Mouse (Mus musculus): ENCODE results near the gene Ugt2a2. TPM values are rescaled to one million over a fixed set of nuclear protein-coding genes. Genes with fewer than 3 reads are reported as not detected.
"Not testable (repeated sequence)": the region's sequence is repeated elsewhere in the genome, so short reads cannot be mapped to it uniquely, and the experiment has no call there.

Ugt2a2 gene
- polyA plus RNA-seq, 1 experiment from 2014 or later: not detected

- H3K27ac ChIP-seq (ENCODE audit: low read length): no peak overlapping the region
- no peaks in the 10 kb centered on the region for H3K9me3 ChIP-seq (replicated peaks; ENCODE audit: control insufficient read depth, low read length)
- H3K36me3 ChIP-seq (ENCODE audit: control insufficient read depth, insufficient read depth): no peaks in the 10 kb centered on the region
- no peak overlapping the region for H3K4me2 ChIP-seq (ENCODE audit: low read depth, low read length)
- ATAC-seq (replicated peaks; ENCODE audit: extremely low read depth, insufficient read depth, low FRiP score): no peak
- H3K9ac ChIP-seq (ENCODE audit: low read length): no peak overlapping the region
- no peaks in the 10 kb centered on the region for H3K27me3 ChIP-seq (ENCODE audit: control insufficient read depth, insufficient read depth, low read length)
- H3K4me1 ChIP-seq (ENCODE audit: control insufficient read depth, insufficient read depth, low read length): no peaks in the 10 kb centered on the region
- H3K4me3 ChIP-seq (ENCODE audit: low read length): no peak overlapping the region
These were observed 24.4 kb downstream of the Ugt2a2 start for GRCm38 (mm10) chr5:87457701-87458100.

GRCm38 (mm10) chr5:87456216-87456850 is 25.7 kb downstream of the Ugt2a2 start:
- 77% methylated on average over 3 of the region's 3 CpGs for WGBS
- Histone ChIP-seq H3K4me1 (ENCODE audit: control insufficient read depth, insufficient read depth, low read length) (no peaks in the 10 kb centered on the region), H3K27me3 (ENCODE audit: control insufficient read depth, insufficient read depth, low read length) (no peaks in the 10 kb centered on the region), H3K27ac (ENCODE audit: low read length) (no peak overlapping the region), H3K4me3 (ENCODE audit: low read length) (no peak overlapping the region), H3K9ac (ENCODE audit: low read length) (no peak overlapping the region), H3K4me2 (ENCODE audit: low read depth, low read length) (no peak overlapping the region), H3K36me3 (ENCODE audit: control insufficient read depth, insufficient read depth) (no peaks in the 10 kb centered on the region), H3K9me3 (replicated peaks; ENCODE audit: control insufficient read depth, low read length) (no peaks in the 10 kb centered on the region)
- no peak for ATAC-seq (replicated peaks; ENCODE audit: extremely low read depth, insufficient read depth, low FRiP score)

- Histone ChIP-seq H3K4me1 (ENCODE audit: control insufficient read depth, insufficient read depth, low read length) (no peaks in the 10 kb centered on the region), H3K27ac (ENCODE audit: low read length) (no peak overlapping the region), H3K9ac (ENCODE audit: low read length) (no peak overlapping the region), H3K27me3 (ENCODE audit: control insufficient read depth, insufficient read depth, low read length) (no peaks in the 10 kb centered on the region), H3K4me2 (ENCODE audit: low read depth, low read length) (no peak overlapping the region), H3K4me3 (ENCODE audit: low read length) (no peak overlapping the region), H3K36me3 (ENCODE audit: control insufficient read depth, insufficient read depth) (no peaks in the 10 kb centered on the region), H3K9me3 (replicated peaks; ENCODE audit: control insufficient read depth, low read length) (no peaks in the 10 kb centered on the region)
- no peak for ATAC-seq (replicated peaks; ENCODE audit: extremely low read depth, insufficient read depth, low FRiP score)
These were observed 26.5 kb downstream of the Ugt2a2 start for GRCm38 (mm10) chr5:87455519-87455918.

GRCm38 (mm10) chr5:87452514-87452913 is 29.5 kb downstream of the Ugt2a2 start:
- not testable (repeated sequence) for H3K4me3 ChIP-seq (ENCODE audit: low read length); H3K27me3 ChIP-seq (ENCODE audit: control insufficient read depth, insufficient read depth, low read length); H3K36me3 ChIP-seq (ENCODE audit: control insufficient read depth, insufficient read depth); ATAC-seq (replicated peaks; ENCODE audit: extremely low read depth, insufficient read depth, low FRiP score); H3K9ac ChIP-seq (ENCODE audit: low read length); H3K9me3 ChIP-seq (replicated peaks; ENCODE audit: control insufficient read depth, low read length); H3K4me1 ChIP-seq (ENCODE audit: control insufficient read depth, insufficient read depth, low read length); H3K27ac ChIP-seq (ENCODE audit: low read length); H3K4me2 ChIP-seq (ENCODE audit: low read depth, low read length)
- WGBS: 70% methylated on average over 3 of the region's 5 CpGs

- Histone ChIP-seq H3K36me3 (ENCODE audit: control insufficient read depth, insufficient read depth) (no peaks in the 10 kb centered on the region), H3K27ac (ENCODE audit: low read length) (no peak overlapping the region), H3K27me3 (ENCODE audit: control insufficient read depth, insufficient read depth, low read length) (no peaks in the 10 kb centered on the region), H3K9ac (ENCODE audit: low read length) (no peak overlapping the region), H3K4me2 (ENCODE audit: low read depth, low read length) (no peak overlapping the region), H3K4me1 (ENCODE audit: control insufficient read depth, insufficient read depth, low read length) (no peaks in the 10 kb centered on the region), H3K4me3 (ENCODE audit: low read length) (no peak overlapping the region), H3K9me3 (replicated peaks; ENCODE audit: control insufficient read depth, low read length) (no peaks in the 10 kb centered on the region)
- 41% methylated on average over 3 of the region's 3 CpGs for WGBS
- no peak for ATAC-seq (replicated peaks; ENCODE audit: extremely low read depth, insufficient read depth, low FRiP score)
These were observed 45.8 kb downstream of the Ugt2a2 start for GRCm38 (mm10) chr5:87436264-87436663.

- H3K27me3 ChIP-seq (ENCODE audit: control insufficient read depth, insufficient read depth, low read length): no peaks in the 10 kb centered on the region
- no peaks in the 10 kb centered on the region for H3K4me1 ChIP-seq (ENCODE audit: control insufficient read depth, insufficient read depth, low read length)
- 66% methylated on average over 3 of the region's 3 CpGs for WGBS
- H3K4me3 ChIP-seq (ENCODE audit: low read length): no peak overlapping the region
- ATAC-seq (replicated peaks; ENCODE audit: extremely low read depth, insufficient read depth, low FRiP score): no peak
- H3K36me3 ChIP-seq (ENCODE audit: control insufficient read depth, insufficient read depth): no peaks in the 10 kb centered on the region
- no peak overlapping the region for H3K4me2 ChIP-seq (ENCODE audit: low read depth, low read length)
- no peak overlapping the region for H3K27ac ChIP-seq (ENCODE audit: low read length)
- no peak overlapping the region for H3K9ac ChIP-seq (ENCODE audit: low read length)
- no peaks in the 10 kb centered on the region for H3K9me3 ChIP-seq (replicated peaks; ENCODE audit: control insufficient read depth, low read length)
These were observed 56.4 kb downstream of the Ugt2a2 start for GRCm38 (mm10) chr5:87425676-87426075.

GRCm38 (mm10) chr5:87424041-87424440 is 58.0 kb downstream of the Ugt2a2 start, which contains the start of gene Ugt2b38:
TSS of gene Ugt2b38 (minus strand) at chr5:87424203.
- not testable (repeated sequence) for H3K9ac ChIP-seq (ENCODE audit: low read length); H3K4me2 ChIP-seq (ENCODE audit: low read depth, low read length); H3K9me3 ChIP-seq (replicated peaks; ENCODE audit: control insufficient read depth, low read length); H3K36me3 ChIP-seq (ENCODE audit: control insufficient read depth, insufficient read depth); H3K27me3 ChIP-seq (ENCODE audit: control insufficient read depth, insufficient read depth, low read length); H3K4me3 ChIP-seq (ENCODE audit: low read length); H3K4me1 ChIP-seq (ENCODE audit: control insufficient read depth, insufficient read depth, low read length); ATAC-seq (replicated peaks; ENCODE audit: extremely low read depth, insufficient read depth, low FRiP score); H3K27ac ChIP-seq (ENCODE audit: low read length)
- 79% methylated on average over 1 of the region's 2 CpGs for WGBS

Other genes with a start within 250 kb of the Ugt2a2 start
- not detected in 2 replicates for gene Ugt2b37, start 227.5 kb downstream of the Ugt2a2 start, polyA plus RNA-seq (2015; fragmentation: Nextera tagmentation; extraction: Ambion mirVana)
- not detected in 2 replicates for gene Ugt2a3, start 145.1 kb downstream of the Ugt2a2 start, polyA plus RNA-seq (2015; fragmentation: Nextera tagmentation; extraction: Ambion mirVana)
- not detected in 2 replicates for gene Ugt2b38, start 58.1 kb downstream of the Ugt2a2 start, polyA plus RNA-seq (2015; fragmentation: Nextera tagmentation; extraction: Ambion mirVana)
- not detected in 2 replicates for gene Gm43638, start 4.5 kb upstream of the Ugt2a2 start, polyA plus RNA-seq (2015; fragmentation: Nextera tagmentation; extraction: Ambion mirVana)
- gene Ugt2a1, start 8.6 kb upstream of the Ugt2a2 start, polyA plus RNA-seq (2015; fragmentation: Nextera tagmentation; extraction: Ambion mirVana): not detected in 2 replicates
- 0.26 TPM in 1 of 2 replicates, not detected in the other for gene Sult1b1, start 55.9 kb upstream of the Ugt2a2 start, polyA plus RNA-seq (2015; fragmentation: Nextera tagmentation; extraction: Ambion mirVana)
- gene Sult1d1, start 86.8 kb upstream of the Ugt2a2 start, polyA plus RNA-seq (2015; fragmentation: Nextera tagmentation; extraction: Ambion mirVana): 0.25 TPM in 1 of 2 replicates, not detected in the other
- gene Sult1e1, start 109.3 kb upstream of the Ugt2a2 start, polyA plus RNA-seq (2015; fragmentation: Nextera tagmentation; extraction: Ambion mirVana): not detected in 2 replicates
- gene Csn1s1, start 183.9 kb upstream of the Ugt2a2 start, polyA plus RNA-seq (2015; fragmentation: Nextera tagmentation; extraction: Ambion mirVana): not detected in 2 replicates
- 0.11 and 0.75 TPM in 2 replicates for gene Csn2, start 217.4 kb upstream of the Ugt2a2 start, polyA plus RNA-seq (2015; fragmentation: Nextera tagmentation; extraction: Ambion mirVana)

Measured in heart, embryonic 16.5 days (tissue).